Mouse (Mus musculus): ENCODE data around the gene Fam81a. TPM values are rescaled to one million over a fixed set of nuclear protein-coding genes. Genes with fewer than 3 reads are reported as not detected.
A peak's percentile ranks its signal among the peaks of the same experiment; 100 is the strongest.

Gene Fam81a
- 0.20 and 0.43 TPM in 2 replicates for polyA plus RNA-seq (2012; rRNA removed)

DNA sequence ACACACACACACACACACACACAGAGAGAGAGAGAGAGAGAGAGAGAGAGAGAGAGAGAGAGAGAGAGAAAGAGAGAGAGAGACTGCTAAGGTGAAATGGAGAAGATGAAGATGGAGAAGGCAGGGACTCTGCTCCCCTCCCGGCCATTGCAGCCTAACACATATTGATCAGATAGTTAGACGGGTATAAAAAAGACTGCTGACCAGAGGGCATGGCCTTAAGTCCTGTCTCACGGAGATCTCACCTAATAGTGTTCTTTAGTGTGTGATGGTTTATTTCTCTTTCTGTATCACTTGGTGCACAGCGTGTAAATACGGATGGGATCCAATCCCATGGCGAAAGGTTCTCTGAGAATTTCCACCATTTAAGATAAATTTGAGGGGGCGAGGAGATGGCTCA is at the start of gene Fam81a:
TSS of gene Fam81a (minus strand) at position 101 of the 400 bp plus-strand sequence.
- no peak for TF ChIP-seq CTCF (IDR thresholded peaks at IDR 0.05; ENCODE audit: borderline replicate concordance, control insufficient read depth, extremely low read depth, insufficient read depth, low read length, poor library complexity)
- no peak for TF ChIP-seq POLR2A (IDR thresholded peaks at IDR 0.05; ENCODE audit: control insufficient read depth, extremely low read depth, insufficient read depth, low read length, poor library complexity)
- DNase-seq: no peak
- WGBS: 87% methylated on average over 7 of the region's 7 CpGs
- H3K36me3 ChIP-seq (ENCODE audit: control insufficient read depth, insufficient read depth, low read length): no peaks in the 10 kb centered on the region
- H3K4me1 ChIP-seq (replicated peaks; ENCODE audit: control insufficient read depth, insufficient read depth, low read length): peaks cover 12% of the 10 kb centered on the region
- H3K4me3 ChIP-seq (ENCODE audit: control insufficient read depth, insufficient read depth, low read length): peak within 1 kb of the TSS; percentile 31
- H3K27me3 ChIP-seq (ENCODE audit: control insufficient read depth, insufficient read depth, low read length): no peaks in the 10 kb centered on the region; the same call in 1 of the 2 replicates
- no peak within 1 kb of the TSS for H3K27ac ChIP-seq (ENCODE audit: control insufficient read depth, insufficient read depth, low read length)

DNA sequence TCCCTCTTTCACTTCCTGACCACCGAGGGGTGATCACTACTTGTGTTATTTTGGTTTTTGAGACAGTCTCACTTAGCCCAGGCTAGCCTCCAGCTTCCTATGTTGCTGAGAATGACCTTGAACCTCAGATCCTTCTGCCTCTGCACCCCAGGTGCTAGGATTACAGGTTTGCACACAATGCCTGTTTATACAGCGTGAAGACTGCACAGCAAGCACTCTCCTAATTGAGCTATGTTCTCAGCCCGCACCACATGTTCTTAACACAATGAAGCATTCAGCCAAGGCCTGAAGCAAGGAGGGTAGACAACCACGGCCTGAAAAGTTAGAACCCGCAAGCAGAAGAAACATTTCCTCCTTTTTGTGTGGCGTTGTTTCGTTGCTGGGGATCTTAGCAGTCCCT is 40.3 kb upstream of the Fam81a start:
- DNase-seq: no peak
- TF ChIP-seq CTCF (IDR thresholded peaks at IDR 0.05; ENCODE audit: borderline replicate concordance, control insufficient read depth, extremely low read depth, insufficient read depth, low read length, poor library complexity): no peak
- no peak for TF ChIP-seq POLR2A (IDR thresholded peaks at IDR 0.05; ENCODE audit: control insufficient read depth, extremely low read depth, insufficient read depth, low read length, poor library complexity)
- 26% methylated on average over 7 of the region's 7 CpGs for WGBS

DNA sequence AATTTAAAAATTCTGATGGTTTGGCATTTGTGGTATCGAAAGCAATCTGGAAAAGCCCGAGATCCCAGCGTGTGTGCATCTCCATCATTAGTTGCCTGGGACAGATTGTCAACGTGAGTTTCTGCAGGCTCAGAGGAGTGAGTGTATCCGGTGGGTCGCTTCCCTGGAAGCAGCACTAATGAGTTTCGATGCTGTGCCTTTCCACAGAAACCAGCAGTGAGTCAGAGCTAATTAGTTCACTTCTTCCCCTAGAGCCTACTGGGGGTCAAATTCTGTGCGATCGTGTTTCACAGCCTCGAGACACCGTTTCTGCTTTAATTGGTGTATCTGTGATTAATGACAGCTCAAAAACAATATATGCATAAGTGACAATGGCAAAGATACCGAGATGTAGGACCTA is 39.4 kb upstream of the Fam81a start:
- 93% methylated on average over 12 of the region's 12 CpGs for WGBS
- Histone ChIP-seq H3K36me3 (ENCODE audit: control insufficient read depth, insufficient read depth, low read length) (no peaks in the 10 kb centered on the region), H3K27me3 (ENCODE audit: control insufficient read depth, insufficient read depth, low read length) (no peaks in the 10 kb centered on the region), H3K27ac (ENCODE audit: control insufficient read depth, insufficient read depth, low read length) (no peak overlapping the region), H3K4me3 (ENCODE audit: control insufficient read depth, insufficient read depth, low read length) (no peak overlapping the region), H3K4me1 (replicated peaks; ENCODE audit: control insufficient read depth, insufficient read depth, low read length) (0 out of 2 replicates have a peak, but pooled peaks cover 4% of the 10 kb centered on the region)
- DNase-seq: no peak
- TF ChIP-seq CTCF (IDR thresholded peaks at IDR 0.05; ENCODE audit: borderline replicate concordance, control insufficient read depth, extremely low read depth, insufficient read depth, low read length, poor library complexity) (no peak), POLR2A (IDR thresholded peaks at IDR 0.05; ENCODE audit: control insufficient read depth, extremely low read depth, insufficient read depth, low read length, poor library complexity) (no peak)

More for the DNA sequence above, 40.3 kb upstream of the Fam81a start:
- no peak overlapping the region for H3K4me3 ChIP-seq (ENCODE audit: control insufficient read depth, insufficient read depth, low read length)
- no peaks in the 10 kb centered on the region for H3K36me3 ChIP-seq (ENCODE audit: control insufficient read depth, insufficient read depth, low read length)
- H3K4me1 ChIP-seq (replicated peaks; ENCODE audit: control insufficient read depth, insufficient read depth, low read length): 0 out of 2 replicates have a peak, but pooled peaks cover 4% of the 10 kb centered on the region
- no peaks in the 10 kb centered on the region for H3K27me3 ChIP-seq (ENCODE audit: control insufficient read depth, insufficient read depth, low read length)
- no peak overlapping the region for H3K27ac ChIP-seq (ENCODE audit: control insufficient read depth, insufficient read depth, low read length)

DNA sequence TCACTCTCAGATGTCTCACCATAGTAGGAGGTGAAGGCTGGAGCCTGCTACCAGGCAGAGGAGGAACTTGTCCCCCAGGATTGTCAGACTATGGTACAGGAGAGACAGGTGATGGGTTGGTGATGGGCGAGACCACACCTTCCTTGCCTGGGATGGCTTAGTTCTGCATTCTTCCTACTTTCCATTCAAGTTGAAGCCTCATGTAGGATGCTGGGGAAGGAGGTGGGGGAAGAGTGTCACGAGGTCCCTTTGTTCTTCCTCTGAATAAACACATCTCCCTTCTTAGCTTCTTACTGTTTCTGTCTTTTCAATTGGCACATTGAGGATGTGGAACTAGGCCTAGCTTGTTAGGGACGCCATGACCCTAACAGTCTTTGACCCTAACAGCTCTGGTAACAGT is 33.9 kb upstream of the Fam81a start:
- Histone ChIP-seq H3K4me3 (ENCODE audit: control insufficient read depth, insufficient read depth, low read length) (no peak overlapping the region), H3K27ac (ENCODE audit: control insufficient read depth, insufficient read depth, low read length) (no peak overlapping the region), H3K36me3 (ENCODE audit: control insufficient read depth, insufficient read depth, low read length) (no peaks in the 10 kb centered on the region), H3K4me1 (replicated peaks; ENCODE audit: control insufficient read depth, insufficient read depth, low read length) (0 out of 2 replicates have a peak, but pooled peaks cover 4% of the 10 kb centered on the region), H3K27me3 (ENCODE audit: control insufficient read depth, insufficient read depth, low read length) (no peaks in the 10 kb centered on the region)
- DNase-seq: no peak
- TF ChIP-seq POLR2A (IDR thresholded peaks at IDR 0.05; ENCODE audit: control insufficient read depth, extremely low read depth, insufficient read depth, low read length, poor library complexity) (no peak), CTCF (IDR thresholded peaks at IDR 0.05; ENCODE audit: borderline replicate concordance, control insufficient read depth, extremely low read depth, insufficient read depth, low read length, poor library complexity) (no peak)
- 83% methylated on average over 3 of the region's 3 CpGs for WGBS

DNA sequence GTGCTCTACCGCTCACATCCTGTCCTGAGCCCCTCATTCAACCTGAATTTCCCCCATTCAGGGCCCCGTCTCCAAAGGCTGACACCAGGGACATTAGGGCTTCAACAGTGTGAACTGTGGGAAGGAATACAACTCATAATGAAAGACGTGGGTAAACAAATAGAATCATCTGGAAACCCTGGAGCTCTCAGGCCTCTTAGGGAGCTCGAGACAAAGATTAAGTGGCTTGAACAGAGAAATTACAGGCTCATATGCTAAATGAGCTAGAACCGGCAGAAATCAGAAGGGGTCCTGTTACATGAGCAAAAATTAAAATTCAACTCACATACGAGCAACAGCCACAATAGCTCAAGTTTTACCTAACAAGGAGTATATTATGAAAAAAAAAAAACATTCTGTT is 32.5 kb upstream of the Fam81a start:
- Histone ChIP-seq H3K36me3 (ENCODE audit: control insufficient read depth, insufficient read depth, low read length) (no peaks in the 10 kb centered on the region), H3K27ac (ENCODE audit: control insufficient read depth, insufficient read depth, low read length) (no peak overlapping the region), H3K4me1 (replicated peaks; ENCODE audit: control insufficient read depth, insufficient read depth, low read length) (no peaks in the 10 kb centered on the region), H3K4me3 (ENCODE audit: control insufficient read depth, insufficient read depth, low read length) (no peak overlapping the region), H3K27me3 (ENCODE audit: control insufficient read depth, insufficient read depth, low read length) (no peaks in the 10 kb centered on the region)
- DNase-seq: no peak
- 76% methylated on average over 6 of the region's 6 CpGs for WGBS
- TF ChIP-seq POLR2A (IDR thresholded peaks at IDR 0.05; ENCODE audit: control insufficient read depth, extremely low read depth, insufficient read depth, low read length, poor library complexity) (no peak), CTCF (IDR thresholded peaks at IDR 0.05; ENCODE audit: borderline replicate concordance, control insufficient read depth, extremely low read depth, insufficient read depth, low read length, poor library complexity) (no peak)

DNA sequence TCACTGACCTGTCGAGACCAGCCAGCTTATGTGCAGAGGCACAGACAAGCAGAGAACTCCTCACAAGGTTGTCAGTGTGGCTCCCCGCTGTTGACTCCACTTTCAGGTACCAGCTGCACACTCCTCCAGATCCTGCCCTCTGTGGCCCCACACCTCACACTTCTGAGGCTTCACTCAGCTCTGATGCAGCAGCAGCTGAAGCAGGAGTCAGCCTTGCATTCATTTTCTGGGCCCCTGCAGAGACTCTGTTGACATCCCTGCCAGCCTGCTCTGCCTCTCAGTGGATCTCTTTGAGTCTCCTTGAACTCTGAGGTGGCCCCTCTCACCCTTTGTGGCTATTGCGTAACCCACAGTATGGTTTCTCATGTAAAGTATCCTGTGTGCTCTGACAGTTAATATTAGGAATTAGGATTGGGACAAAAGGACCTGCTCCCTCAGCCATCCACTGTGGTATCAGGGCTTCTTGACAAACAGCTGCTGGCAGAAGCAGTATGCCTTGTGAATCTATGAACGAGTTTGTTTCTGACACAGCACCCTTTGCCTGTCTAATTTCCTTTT is 32.0 kb upstream of the Fam81a start:
- Histone ChIP-seq H3K4me3 (ENCODE audit: control insufficient read depth, insufficient read depth, low read length) (no peak overlapping the region), H3K27me3 (ENCODE audit: control insufficient read depth, insufficient read depth, low read length) (no peaks in the 10 kb centered on the region), H3K27ac (ENCODE audit: control insufficient read depth, insufficient read depth, low read length) (no peak overlapping the region), H3K36me3 (ENCODE audit: control insufficient read depth, insufficient read depth, low read length) (no peaks in the 10 kb centered on the region), H3K4me1 (replicated peaks; ENCODE audit: control insufficient read depth, insufficient read depth, low read length) (no peaks in the 10 kb centered on the region)
- TF ChIP-seq CTCF (IDR thresholded peaks at IDR 0.05; ENCODE audit: borderline replicate concordance, control insufficient read depth, extremely low read depth, insufficient read depth, low read length, poor library complexity) (no peak), POLR2A (IDR thresholded peaks at IDR 0.05; ENCODE audit: control insufficient read depth, extremely low read depth, insufficient read depth, low read length, poor library complexity) (no peak)
- DNase-seq: no peak
- WGBS: 76% methylated on average over 4 of the region's 4 CpGs

DNA sequence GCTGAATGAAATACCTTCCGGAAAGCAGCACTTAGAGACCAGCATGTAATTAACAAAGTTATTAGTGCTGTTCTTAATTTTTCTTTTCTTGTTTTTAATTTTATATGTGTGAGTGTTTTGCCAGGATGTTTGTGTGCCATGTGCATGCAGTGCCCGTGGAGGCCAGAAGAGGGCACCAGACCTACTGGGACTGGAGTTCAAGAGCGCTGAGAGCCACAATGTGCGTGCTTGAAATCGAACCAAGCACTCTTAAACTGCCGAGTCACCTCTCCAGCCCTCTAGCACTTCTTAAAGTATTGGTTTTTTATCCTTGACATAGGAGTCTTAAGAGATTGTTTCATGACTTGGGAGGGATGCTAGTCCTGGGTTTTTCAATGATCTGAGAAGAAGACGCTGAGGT is 26.6 kb upstream of the Fam81a start:
- Histone ChIP-seq H3K27ac (ENCODE audit: control insufficient read depth, insufficient read depth, low read length) (no peak overlapping the region), H3K36me3 (ENCODE audit: control insufficient read depth, insufficient read depth, low read length) (no peaks in the 10 kb centered on the region), H3K4me1 (replicated peaks; ENCODE audit: control insufficient read depth, insufficient read depth, low read length) (no peaks in the 10 kb centered on the region), H3K27me3 (ENCODE audit: control insufficient read depth, insufficient read depth, low read length) (no peaks in the 10 kb centered on the region), H3K4me3 (ENCODE audit: control insufficient read depth, insufficient read depth, low read length) (no peak overlapping the region)
- peak; percentile 7 for DNase-seq
- 89% methylated on average over 7 of the region's 7 CpGs for WGBS
- TF ChIP-seq POLR2A (IDR thresholded peaks at IDR 0.05; ENCODE audit: control insufficient read depth, extremely low read depth, insufficient read depth, low read length, poor library complexity): no peak
- TF ChIP-seq CTCF (IDR thresholded peaks at IDR 0.05; ENCODE audit: borderline replicate concordance, control insufficient read depth, extremely low read depth, insufficient read depth, low read length, poor library complexity): peak; percentile 59; the same call in 1 of the 2 replicates
